Mouse (Mus musculus) intestine, postnatal 0 days (tissue): ENCODE measurements around the gene Sgms1. TPM values are rescaled to one million over a fixed set of nuclear protein-coding genes. Genes with fewer than 3 reads are reported as not detected.

ENCODE experiments used
- ATAC-seq: fragments of 200-750 bp; cut with Nextera tagmentation; 2 replicates; pipeline ENCODE4 v1.8.0; 2017; ENCODE audit warnings: mild to moderate bottlenecking, moderate TSS enrichment, moderate library complexity
- H3K27ac ChIP-seq: fragments of 300-500 bp; sonication (generic); 2 replicates; pipeline ENCODE4 v1.5.1; 2014; ENCODE audit warnings: mild to moderate bottlenecking, low read depth, low read length, moderate library complexity
- H3K27me3 ChIP-seq: fragments of 300-500 bp; sonication (generic); replicated peaks from 2 replicates; pipeline ENCODE4 v1.6.1; 2014; ENCODE audit warnings: low read length, mixed read lengths; ENCODE audit not compliant: control insufficient read depth, insufficient read depth
- H3K36me3 ChIP-seq: fragments of 300-500 bp; sonication (generic); 2 replicates; pipeline ENCODE4 v1.6.1; 2014; ENCODE audit warnings: mild to moderate bottlenecking, moderate library complexity; ENCODE audit not compliant: control insufficient read depth, insufficient read depth
- H3K4me1 ChIP-seq: fragments of 300-500 bp; sonication (generic); replicated peaks from 2 replicates; pipeline ENCODE4 v1.6.1; 2014; ENCODE audit warnings: antibody characterized with exemption, low read length, mixed read lengths; ENCODE audit not compliant: control insufficient read depth, insufficient read depth
- H3K4me2 ChIP-seq: fragments of 300-500 bp; sonication (generic); replicated peaks from 2 replicates; pipeline ENCODE4 v1.6.1; 2014; ENCODE audit warnings: low read depth, mild to moderate bottlenecking, moderate library complexity
- H3K4me3 ChIP-seq: fragments of 300-500 bp; sonication (generic); 2 replicates; pipeline ENCODE4 v1.5.1; 2014; ENCODE audit warnings: low read depth, low read length
- H3K9ac ChIP-seq: fragments of 300-500 bp; sonication (generic); 2 replicates; pipeline ENCODE4 v1.6.1; 2014; ENCODE audit warnings: mild to moderate bottlenecking, low read depth, low read length
- H3K9me3 ChIP-seq: fragments of 300-500 bp; sonication (generic); 2 replicates; pipeline ENCODE4 v1.6.1; 2016; ENCODE audit warnings: mixed run types; ENCODE audit not compliant: control insufficient read depth
- CTCF ChIP-seq: sonication (generic); IDR thresholded peaks from 2 replicates; pipeline ENCODE4 v1.5.1; 2016; ENCODE audit warnings: low read depth, mild to moderate bottlenecking, control low read depth, antibody characterized with exemption, moderate library complexity
- WGBS: fragments of 180-500 bp; shearing (Covaris S2); extraction: QIAGEN DNeasy Blood & Tissue Kit; methylation state at CpG from one replicate; pipeline ENCODE4 v1.1.7; 2014; 5-methylcytosine and 5-hydroxymethylcytosine counted together
- polyA plus RNA-seq: library from polyadenylated mRNA; unstranded; fragments of >200 nt; fragmentation: Nextera tagmentation; extraction: Ambion mirVana; gene quantifications from 2 replicates; pipeline ENCODE4 v1.2.1, GENCODE M21; 2015

The Sgms1 gene
- polyA plus RNA-seq, 1 experiment from 2014 or later: 18.6 TPM

GRCm38 (mm10) chr19:32216710-32217109 lies 172.8 kb downstream of the Sgms1 start:
- H3K4me1 ChIP-seq: no peaks in the 10 kb centered on the region
- no peaks in the 10 kb centered on the region for H3K27me3 ChIP-seq
- 94% methylated on average over 2 of the region's 2 CpGs for WGBS
- no peak overlapping the region for H3K27ac ChIP-seq
- no peak overlapping the region for H3K4me3 ChIP-seq
- H3K9me3 ChIP-seq: no peaks in the 10 kb centered on the region
- no peak for TF ChIP-seq CTCF
- H3K9ac ChIP-seq: no peak overlapping the region
- no peak overlapping the region for H3K4me2 ChIP-seq
- ATAC-seq: no peak
- no peaks in the 10 kb centered on the region for H3K36me3 ChIP-seq

GRCm38 (mm10) chr19:32214905-32215806 lies 174.4 kb downstream of the Sgms1 start:
- Histone ChIP-seq H3K36me3 (no peaks in the 10 kb centered on the region), H3K4me2 (no peak overlapping the region), H3K27me3 (no peaks in the 10 kb centered on the region), H3K9me3 (no peaks in the 10 kb centered on the region), H3K4me3 (no peak overlapping the region), H3K4me1 (0 out of 2 replicates have a peak, but pooled peaks cover under 1% of the 10 kb centered on the region), H3K9ac (no peak overlapping the region), H3K27ac (0 out of 2 replicates have a peak overlapping the region, but pooled peaks have one; percentile 42)
- 53% methylated on average over 12 of the region's 12 CpGs for WGBS
- ATAC-seq: peak; percentile 54
- TF ChIP-seq CTCF: no peak

DNA sequence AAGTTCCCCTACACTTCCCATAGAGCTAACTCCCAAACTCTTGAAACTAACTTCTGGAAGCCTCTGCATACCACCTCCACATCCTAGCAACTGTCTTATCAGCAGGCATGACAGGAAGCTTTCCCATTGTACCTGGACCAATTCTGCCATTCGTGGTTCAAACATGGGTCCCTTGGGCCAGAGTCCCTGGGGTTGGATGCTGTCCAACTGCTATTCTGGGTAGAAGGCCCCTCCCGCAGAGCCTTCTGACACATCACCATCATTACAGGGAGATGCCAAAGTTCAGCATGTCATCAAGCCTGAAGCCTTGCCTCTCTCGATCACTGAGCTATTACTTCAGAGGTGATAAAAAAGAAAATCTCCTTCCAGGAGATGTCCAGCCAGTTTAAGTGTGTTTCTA lies 175.9 kb downstream of the Sgms1 start:
- H3K36me3 ChIP-seq: no peaks in the 10 kb centered on the region
- no peaks in the 10 kb centered on the region for H3K27me3 ChIP-seq
- no peak overlapping the region for H3K4me3 ChIP-seq
- H3K4me2 ChIP-seq: no peak overlapping the region
- no peak overlapping the region for H3K9ac ChIP-seq
- H3K9me3 ChIP-seq: no peaks in the 10 kb centered on the region
- WGBS: 36% methylated on average over 3 of the region's 3 CpGs
- H3K27ac ChIP-seq: peak overlapping the region; percentile 58
- no peak for TF ChIP-seq CTCF
- peak; percentile 67 for ATAC-seq
- 0 out of 2 replicates have a peak, but pooled peaks cover 2% of the 10 kb centered on the region for H3K4me1 ChIP-seq

DNA sequence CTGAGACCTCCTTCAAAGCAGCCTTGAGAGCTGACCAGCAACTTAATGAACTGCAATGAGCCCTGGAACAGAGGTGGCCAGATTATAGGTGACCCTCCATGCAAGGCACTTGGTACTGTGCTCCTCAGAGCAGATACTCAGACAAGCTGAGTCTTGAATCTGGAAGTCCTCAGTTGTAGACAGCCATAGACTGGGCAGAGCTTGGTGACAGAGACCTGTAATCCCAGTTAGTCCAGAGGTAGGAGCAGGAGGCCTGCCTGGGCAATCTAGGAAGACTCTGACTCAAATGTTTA lies 178.3 kb downstream of the Sgms1 start:
- no peak for ATAC-seq
- Histone ChIP-seq H3K4me2 (peak overlapping the region; percentile 71), H3K9ac (peak overlapping the region; percentile 48; the same call in 1 of the 2 replicates), H3K27me3 (no peaks in the 10 kb centered on the region), H3K9me3 (no peaks in the 10 kb centered on the region), H3K4me3 (peak overlapping the region; percentile 40), H3K4me1 (0 out of 2 replicates have a peak, but pooled peaks cover 2% of the 10 kb centered on the region), H3K36me3 (no peaks in the 10 kb centered on the region), H3K27ac (peak overlapping the region; percentile 47; the same call in 1 of the 2 replicates)
- no peak for TF ChIP-seq CTCF

GRCm38 (mm10) chr19:32210450-32211292 lies 178.8 kb downstream of the Sgms1 start:
- Histone ChIP-seq H3K27me3 (no peaks in the 10 kb centered on the region), H3K9me3 (no peaks in the 10 kb centered on the region), H3K4me1 (0 out of 2 replicates have a peak, but pooled peaks cover 2% of the 10 kb centered on the region), H3K36me3 (no peaks in the 10 kb centered on the region), H3K27ac (peak overlapping the region; percentile 47), H3K4me2 (peak overlapping the region; percentile 71), H3K4me3 (peak overlapping the region; percentile 40), H3K9ac (peak overlapping the region; percentile 48)
- TF ChIP-seq CTCF: peak; percentile 59
- ATAC-seq: peak; percentile 83
- 7% methylated on average over 34 of the region's 34 CpGs for WGBS

- Histone ChIP-seq H3K27ac (peak overlapping the region; percentile 42; the same call in 1 of the 2 replicates), H3K27me3 (no peaks in the 10 kb centered on the region), H3K9ac (0 out of 2 replicates have a peak overlapping the region, but pooled peaks have one; percentile 48), H3K9me3 (no peaks in the 10 kb centered on the region), H3K4me1 (0 out of 2 replicates have a peak, but pooled peaks cover 2% of the 10 kb centered on the region), H3K4me2 (peak overlapping the region; percentile 71), H3K4me3 (peak overlapping the region; percentile 40), H3K36me3 (no peaks in the 10 kb centered on the region)
- ATAC-seq: no peak
- WGBS: 50% methylated on average over 5 of the region's 5 CpGs
- TF ChIP-seq CTCF: no peak
Measured at GRCm38 (mm10) chr19:32210099-32210449, 179.4 kb downstream of the Sgms1 start.
